Mouse (Mus musculus) cerebellum, adult 8-10 months (tissue): Measurements from ENCODE around the gene Shisa6.

Source experiments
- DNase-seq: peaks from one replicate; pipeline ENCODE4 v3.0.0; 2022

Shisa6 gene

GRCm38 (mm10) chr11:66525371-66526045, at the start of gene Shisa6:
Shisa6 (minus strand) TSS chr11:66525964.
- no peak for DNase-seq

- DNase-seq: no peak
Measured at GRCm38 (mm10) chr11:66573888-66574287, 48.1 kb upstream of the Shisa6 start.

- DNase-seq: no peak
Measured at GRCm38 (mm10) chr11:66569045-66569444, 43.3 kb upstream of the Shisa6 start.

GRCm38 (mm10) chr11:66568386-66568791, 42.6 kb upstream of the Shisa6 start:
- DNase-seq: no peak

GRCm38 (mm10) chr11:66567382-66567781, 41.6 kb upstream of the Shisa6 start:
- DNase-seq: no peak

- DNase-seq: no peak
Measured at GRCm38 (mm10) chr11:66562274-66562673, 36.5 kb upstream of the Shisa6 start.

GRCm38 (mm10) chr11:66537820-66538219, 12.1 kb upstream of the Shisa6 start:
- no peak for DNase-seq

GRCm38 (mm10) chr11:66535866-66536265, 10.1 kb upstream of the Shisa6 start:
- DNase-seq: no peak

GRCm38 (mm10) chr11:66535156-66535555, 9.4 kb upstream of the Shisa6 start:
- no peak for DNase-seq

GRCm38 (mm10) chr11:66534291-66534690, 8.5 kb upstream of the Shisa6 start:
- DNase-seq: no peak

GRCm38 (mm10) chr11:66528146-66528545, 2.4 kb upstream of the Shisa6 start:
- no peak for DNase-seq

- DNase-seq: no peak
Measured at GRCm38 (mm10) chr11:66527343-66527742, 1.6 kb upstream of the Shisa6 start.

GRCm38 (mm10) chr11:66526981-66527320, 1.2 kb upstream of the Shisa6 start:
- DNase-seq: no peak

GRCm38 (mm10) chr11:66526046-66526980, 549 bp upstream of the Shisa6 start:
- no peak for DNase-seq

GRCm38 (mm10) chr11:66524251-66524650, 1.5 kb downstream of the Shisa6 start:
- DNase-seq: no peak

GRCm38 (mm10) chr11:66522376-66522775, 3.4 kb downstream of the Shisa6 start:
- DNase-seq: no peak

- no peak for DNase-seq
Measured at GRCm38 (mm10) chr11:66519386-66519785, 6.4 kb downstream of the Shisa6 start.

- DNase-seq: no peak
Measured at GRCm38 (mm10) chr11:66514346-66514745, 11.4 kb downstream of the Shisa6 start.

- no peak for DNase-seq
Measured at GRCm38 (mm10) chr11:66500951-66501350, 24.8 kb downstream of the Shisa6 start.

GRCm38 (mm10) chr11:66498857-66499445, 26.8 kb downstream of the Shisa6 start:
- no peak for DNase-seq

GRCm38 (mm10) chr11:66496235-66496634, 29.5 kb downstream of the Shisa6 start:
- no peak for DNase-seq

- DNase-seq: no peak
Measured at GRCm38 (mm10) chr11:66494391-66494790, 31.4 kb downstream of the Shisa6 start.

- no peak for DNase-seq
Measured at GRCm38 (mm10) chr11:66487765-66488164, 38.0 kb downstream of the Shisa6 start.

GRCm38 (mm10) chr11:66482501-66482900, 43.3 kb downstream of the Shisa6 start:
- DNase-seq: no peak
